Mouse (Mus musculus): ENCODE data around the gene Grik4. TPM values are rescaled to one million over a fixed set of nuclear protein-coding genes. Genes with fewer than 3 reads are reported as not detected.
"Not testable (repeated sequence)": the region's sequence is repeated elsewhere in the genome, so short reads cannot be mapped to it uniquely, and the experiment has no call there.

The Grik4 gene
- total RNA-seq (2014; rRNA removed): under 0.01 and 0.07 TPM in 2 replicates
- polyA plus RNA-seq (2012; rRNA removed): 0.04 and 0.09 TPM in 2 replicates

DNA sequence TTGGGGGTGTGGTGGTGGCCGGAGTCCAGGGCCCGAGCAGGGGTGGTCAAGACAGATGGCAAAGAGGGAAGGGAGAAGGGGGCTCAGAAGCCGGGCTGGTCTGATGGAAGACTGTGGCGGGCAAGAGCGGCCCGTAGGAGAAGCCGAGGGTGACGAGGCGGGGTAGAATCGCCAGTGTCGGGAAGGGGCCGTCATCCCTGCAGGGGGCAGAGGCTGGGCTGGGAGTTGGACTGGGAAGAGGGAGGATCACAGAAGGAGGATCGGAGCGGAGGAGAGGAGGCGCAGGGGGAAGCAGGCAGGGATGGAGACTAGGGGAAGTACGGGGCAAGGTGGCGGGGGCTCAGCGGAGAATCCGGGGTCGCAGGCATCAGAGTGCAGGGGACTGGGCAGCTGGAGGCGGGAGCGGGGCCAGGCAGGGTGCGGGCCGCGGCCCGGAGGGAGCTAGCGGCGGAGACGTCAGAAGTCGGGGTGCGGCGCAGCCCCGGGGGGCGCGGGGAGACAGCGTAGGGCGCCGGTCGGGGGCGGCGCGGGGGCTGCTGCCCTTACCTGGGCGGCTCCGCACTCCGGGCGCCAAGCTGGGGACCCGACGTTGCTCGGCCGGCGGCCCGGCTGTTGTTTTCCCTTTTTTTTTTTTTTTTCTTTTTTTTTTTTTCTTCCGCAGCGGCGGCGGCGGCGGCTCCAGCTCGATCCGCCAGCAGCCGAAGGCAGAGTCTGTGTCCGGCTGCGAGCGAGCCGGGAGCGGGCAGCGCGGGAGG is at the start of gene Grik4:
Gene Grik4 (minus strand): TSS at position 713 of the 755 bp plus-strand sequence.
- Histone ChIP-seq H3K36me3 (ENCODE audit: control insufficient read depth, insufficient read depth, low read length) (no peaks in the 10 kb centered on the region), H3K4me1 (ENCODE audit: control insufficient read depth, insufficient read depth, low read length) (no peaks in the 10 kb centered on the region), H3K9ac (ENCODE audit: low read depth, low read length) (peak within 1 kb of the TSS; percentile 70), H3K27me3 (ENCODE audit: control insufficient read depth, insufficient read depth, low read length) (peaks cover 15% of the 10 kb centered on the region), H3K4me3 (ENCODE audit: insufficient read depth, low read depth, low read length) (peak within 1 kb of the TSS; percentile 54), H3K27ac (replicated peaks; ENCODE audit: insufficient read depth, low read depth, low read length) (no peak within 1 kb of the TSS), H3K79me2 (ENCODE audit: control insufficient read depth, insufficient read depth, low read length) (no peaks in the 10 kb centered on the region)
- TF ChIP-seq POLR2A (IDR thresholded peaks at IDR 0.05; ENCODE audit: extremely low read depth, insufficient read depth, low read length) (no peak), CTCF (IDR thresholded peaks at IDR 0.05; ENCODE audit: low read depth, low read length) (no peak)
- DNase-seq (ENCODE audit: extremely low read depth, low read depth, low spot score): no peak
- WGBS: 2% methylated on average over 60 of the region's 68 CpGs

GRCm38 (mm10) chr9:42993659-42994058 is 49.4 kb upstream of the Grik4 start:
- Histone ChIP-seq H3K4me3 (ENCODE audit: insufficient read depth, low read depth, low read length) (no peak overlapping the region), H3K36me3 (ENCODE audit: control insufficient read depth, insufficient read depth, low read length) (peaks cover 57% of the 10 kb centered on the region), H3K9ac (ENCODE audit: low read depth, low read length) (no peak overlapping the region), H3K27me3 (ENCODE audit: control insufficient read depth, insufficient read depth, low read length) (no peaks in the 10 kb centered on the region), H3K27ac (replicated peaks; ENCODE audit: insufficient read depth, low read depth, low read length) (no peak overlapping the region), H3K4me1 (ENCODE audit: control insufficient read depth, insufficient read depth, low read length) (peaks cover 14% of the 10 kb centered on the region), H3K79me2 (ENCODE audit: control insufficient read depth, insufficient read depth, low read length) (no peaks in the 10 kb centered on the region)
- WGBS: 92% methylated on average over 4 of the region's 4 CpGs
- DNase-seq (ENCODE audit: extremely low read depth, low read depth, low spot score): no peak
- no peak for TF ChIP-seq CTCF (IDR thresholded peaks at IDR 0.05; ENCODE audit: low read depth, low read length)
- no peak for TF ChIP-seq POLR2A (IDR thresholded peaks at IDR 0.05; ENCODE audit: extremely low read depth, insufficient read depth, low read length)

GRCm38 (mm10) chr9:42987988-42988387 is 43.7 kb upstream of the Grik4 start:
- Histone ChIP-seq H3K79me2 (ENCODE audit: control insufficient read depth, insufficient read depth, low read length) (no peaks in the 10 kb centered on the region), H3K4me1 (ENCODE audit: control insufficient read depth, insufficient read depth, low read length) (peaks cover 9% of the 10 kb centered on the region), H3K27me3 (ENCODE audit: control insufficient read depth, insufficient read depth, low read length) (no peaks in the 10 kb centered on the region), H3K9ac (ENCODE audit: low read depth, low read length) (no peak overlapping the region), H3K36me3 (ENCODE audit: control insufficient read depth, insufficient read depth, low read length) (peaks cover 68% of the 10 kb centered on the region), H3K4me3 (ENCODE audit: insufficient read depth, low read depth, low read length) (no peak overlapping the region), H3K27ac (replicated peaks; ENCODE audit: insufficient read depth, low read depth, low read length) (no peak overlapping the region)
- TF ChIP-seq POLR2A (IDR thresholded peaks at IDR 0.05; ENCODE audit: extremely low read depth, insufficient read depth, low read length): no peak
- TF ChIP-seq CTCF (IDR thresholded peaks at IDR 0.05; ENCODE audit: low read depth, low read length): no peak
- no peak for DNase-seq (ENCODE audit: extremely low read depth, low read depth, low spot score)
- 96% methylated on average over 4 of the region's 4 CpGs for WGBS

- DNase-seq (ENCODE audit: extremely low read depth, low read depth, low spot score): no peak
- Histone ChIP-seq H3K79me2 (ENCODE audit: control insufficient read depth, insufficient read depth, low read length) (no peaks in the 10 kb centered on the region), H3K9ac (ENCODE audit: low read depth, low read length) (no peak overlapping the region), H3K27me3 (ENCODE audit: control insufficient read depth, insufficient read depth, low read length) (no peaks in the 10 kb centered on the region), H3K27ac (replicated peaks; ENCODE audit: insufficient read depth, low read depth, low read length) (no peak overlapping the region), H3K4me1 (ENCODE audit: control insufficient read depth, insufficient read depth, low read length) (no peaks in the 10 kb centered on the region), H3K4me3 (ENCODE audit: insufficient read depth, low read depth, low read length) (no peak overlapping the region), H3K36me3 (ENCODE audit: control insufficient read depth, insufficient read depth, low read length) (peaks cover 67% of the 10 kb centered on the region)
- no peak for TF ChIP-seq POLR2A (IDR thresholded peaks at IDR 0.05; ENCODE audit: extremely low read depth, insufficient read depth, low read length)
- TF ChIP-seq CTCF (IDR thresholded peaks at IDR 0.05; ENCODE audit: low read depth, low read length): no peak
- 78% methylated on average over 11 of the region's 11 CpGs for WGBS
Observed at GRCm38 (mm10) chr9:42968894-42969521, 24.7 kb upstream of the Grik4 start.

- Histone ChIP-seq H3K4me1 (ENCODE audit: control insufficient read depth, insufficient read depth, low read length) (no peaks in the 10 kb centered on the region), H3K4me3 (ENCODE audit: insufficient read depth, low read depth, low read length) (no peak overlapping the region), H3K9ac (ENCODE audit: low read depth, low read length) (no peak overlapping the region), H3K27ac (replicated peaks; ENCODE audit: insufficient read depth, low read depth, low read length) (no peak overlapping the region), H3K27me3 (ENCODE audit: control insufficient read depth, insufficient read depth, low read length) (no peaks in the 10 kb centered on the region), H3K36me3 (ENCODE audit: control insufficient read depth, insufficient read depth, low read length) (peaks cover 58% of the 10 kb centered on the region), H3K79me2 (ENCODE audit: control insufficient read depth, insufficient read depth, low read length) (no peaks in the 10 kb centered on the region)
- no peak for DNase-seq (ENCODE audit: extremely low read depth, low read depth, low spot score)
- WGBS: 88% methylated on average over 9 of the region's 9 CpGs
- TF ChIP-seq POLR2A (IDR thresholded peaks at IDR 0.05; ENCODE audit: extremely low read depth, insufficient read depth, low read length) (no peak), CTCF (IDR thresholded peaks at IDR 0.05; ENCODE audit: low read depth, low read length) (no peak)
Observed at GRCm38 (mm10) chr9:42967731-42968130, 23.4 kb upstream of the Grik4 start.

- not testable (repeated sequence) for H3K4me3 ChIP-seq (ENCODE audit: insufficient read depth, low read depth, low read length); H3K9ac ChIP-seq (ENCODE audit: low read depth, low read length); H3K27me3 ChIP-seq (ENCODE audit: control insufficient read depth, insufficient read depth, low read length); DNase-seq (ENCODE audit: extremely low read depth, low read depth, low spot score); H3K4me1 ChIP-seq (ENCODE audit: control insufficient read depth, insufficient read depth, low read length); H3K27ac ChIP-seq (replicated peaks; ENCODE audit: insufficient read depth, low read depth, low read length); H3K79me2 ChIP-seq (ENCODE audit: control insufficient read depth, insufficient read depth, low read length)
- H3K36me3 ChIP-seq (ENCODE audit: control insufficient read depth, insufficient read depth, low read length): peaks cover 31% of the 10 kb centered on the region
- WGBS: 83% methylated on average over 3 of the region's 3 CpGs
Observed at GRCm38 (mm10) chr9:42964809-42965208, 20.5 kb upstream of the Grik4 start.

All from liver, adult 2 months (tissue).